Mouse (Mus musculus) ES-E14 (cell line): ENCODE measurements around the gene Zfp57. TPM values are rescaled to one million over a fixed set of nuclear protein-coding genes. Genes with fewer than 3 reads are reported as not detected.

Experiments
- DNase-seq: peaks from one replicate; pipeline ENCODE4 v3.0.0-alpha.2; 2013; ENCODE audit warnings: low read depth, low spot score
- H3K27ac ChIP-seq: 2 replicates; pipeline ENCODE4 v1.5.1; 2012; ENCODE audit warnings: low read depth, mild to moderate bottlenecking, low read length, moderate library complexity, mixed read lengths; ENCODE audit not compliant: poor library complexity, insufficient read depth, severe bottlenecking
- H3K36me3 ChIP-seq: 2 replicates; pipeline ENCODE4 v1.6.1; 2012; ENCODE audit warnings: mild to moderate bottlenecking, low read length, moderate library complexity, mixed read lengths; ENCODE audit not compliant: control insufficient read depth, poor library complexity, insufficient read depth, severe bottlenecking
- H3K4me1 ChIP-seq, 2 experiments: fragments of 150-350 bp in 1 of 2; sonication (generic) in 1 of 2; 2 replicates each; pipeline ENCODE4 v1.6.1; 2012; ENCODE audit warnings: low read length in 2 of 2, mild to moderate bottlenecking in 1 of 2, mixed read lengths in 1 of 2; ENCODE audit not compliant: control insufficient read depth in 2 of 2, insufficient read depth in 2 of 2, poor library complexity in 1 of 2
- H3K4me3 ChIP-seq, 2 experiments: fragments of 150-350 bp in 1 of 2; sonication (generic) in 1 of 2; 2 replicates each; pipeline ENCODE4 v1.5.1; 2012; ENCODE audit warnings: low read length in 2 of 2, low read depth in 1 of 2, mild to moderate bottlenecking in 1 of 2, mixed read lengths in 1 of 2; ENCODE audit not compliant: insufficient read depth in 1 of 2, poor library complexity in 1 of 2, severe bottlenecking in 1 of 2
- H3K9ac ChIP-seq: 2 replicates; pipeline ENCODE4 v1.6.1; 2012; ENCODE audit warnings: low read depth, mild to moderate bottlenecking, low read length, mixed read lengths; ENCODE audit not compliant: poor library complexity, insufficient read depth, severe bottlenecking
- H3K9me3 ChIP-seq: fragments of 150-350 bp; sonication (generic); 2 replicates; pipeline ENCODE4 v1.6.1; 2012; ENCODE audit warnings: low read depth, mild to moderate bottlenecking, low read length; ENCODE audit not compliant: control insufficient read depth, insufficient read depth
- CHD2 ChIP-seq: IDR thresholded peaks from 2 replicates; pipeline ENCODE4 v1.6.1; 2014; ENCODE audit warnings: mild to moderate bottlenecking, low read depth, low read length, inconsistent platforms
- HCFC1 ChIP-seq: IDR thresholded peaks from 2 replicates; pipeline ENCODE4 v1.6.1; 2012; ENCODE audit warnings: low read length, inconsistent platforms, borderline replicate concordance; ENCODE audit not compliant: insufficient read depth
- MAFK ChIP-seq: IDR thresholded peaks from 2 replicates; pipeline ENCODE4 v1.6.1; 2014; ENCODE audit warnings: mild to moderate bottlenecking, low read depth, low read length, inconsistent platforms; ENCODE audit not compliant: insufficient read depth
- ZC3H11A ChIP-seq: IDR thresholded peaks from 2 replicates; pipeline ENCODE4 v1.6.1; 2012; ENCODE audit warnings: low read depth, mild to moderate bottlenecking, inconsistent platforms, low read length, borderline replicate concordance
- ZNF384 ChIP-seq: IDR thresholded peaks from 2 replicates; pipeline ENCODE4 v1.6.1; 2012; ENCODE audit warnings: low read depth, low read length, inconsistent platforms
- in situ Hi-C, 2 experiments: fragments of 600-800 bp; cut with MboI; formaldehyde crosslinking; loops; one replicate each; pipeline ENCODE4 v1.15.1; 2025; ENCODE audit warnings: low sequenced_read_pairs in 2 of 2, inconsistent platforms in 1 of 2; ENCODE audit not compliant: unreplicated experiment in 2 of 2
- total RNA-seq: library from RNA; depleted of rRNA; stranded (reverse); fragments of 300-350 nt; gene quantifications from 2 replicates; pipeline ENCODE4 v1.2.3, GENCODE M21; 2012

The Zfp57 gene
- total RNA-seq, 1 experiment = 360 TPM

DNA sequence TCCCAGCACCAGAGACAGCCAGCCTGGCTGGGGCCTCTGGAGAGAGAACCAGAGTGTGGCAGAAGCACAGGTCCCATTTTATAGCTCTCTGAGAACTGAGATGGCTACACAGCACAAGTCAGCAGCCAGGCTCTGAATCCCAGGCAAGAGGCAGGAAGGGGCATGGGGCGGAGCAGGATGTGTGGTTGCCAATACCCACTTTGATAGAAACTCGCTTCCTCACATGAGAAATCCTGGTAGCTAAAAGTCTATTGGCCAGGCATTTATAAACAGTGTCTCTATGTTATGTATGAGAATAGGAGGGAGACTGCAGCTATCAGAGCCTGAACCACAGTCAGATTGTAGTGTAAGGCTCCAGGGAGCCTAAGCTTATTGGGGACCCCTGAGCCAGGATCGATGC, 28.2 kb upstream of the Zfp57 start:
- DNase-seq = no peak
- in situ Hi-C loops = no loop called here
- no peak for TF ChIP-seq CHD2
- TF ChIP-seq MAFK = no peak
- TF ChIP-seq HCFC1 = no peak
- no peak for TF ChIP-seq ZC3H11A
- no peak for TF ChIP-seq ZNF384
- peak overlapping the region; percentile 100 for H3K27ac ChIP-seq
- H3K4me3 ChIP-seq = no peak overlapping the region
- H3K9ac ChIP-seq = peak overlapping the region; percentile 84
- H3K36me3 ChIP-seq = peaks cover 8% of the 10 kb centered on the region
- peaks cover 37 to 44% of the 10 kb centered on the region in 2 experiments for H3K4me1 ChIP-seq
- H3K9me3 ChIP-seq = no peaks in the 10 kb centered on the region

DNA sequence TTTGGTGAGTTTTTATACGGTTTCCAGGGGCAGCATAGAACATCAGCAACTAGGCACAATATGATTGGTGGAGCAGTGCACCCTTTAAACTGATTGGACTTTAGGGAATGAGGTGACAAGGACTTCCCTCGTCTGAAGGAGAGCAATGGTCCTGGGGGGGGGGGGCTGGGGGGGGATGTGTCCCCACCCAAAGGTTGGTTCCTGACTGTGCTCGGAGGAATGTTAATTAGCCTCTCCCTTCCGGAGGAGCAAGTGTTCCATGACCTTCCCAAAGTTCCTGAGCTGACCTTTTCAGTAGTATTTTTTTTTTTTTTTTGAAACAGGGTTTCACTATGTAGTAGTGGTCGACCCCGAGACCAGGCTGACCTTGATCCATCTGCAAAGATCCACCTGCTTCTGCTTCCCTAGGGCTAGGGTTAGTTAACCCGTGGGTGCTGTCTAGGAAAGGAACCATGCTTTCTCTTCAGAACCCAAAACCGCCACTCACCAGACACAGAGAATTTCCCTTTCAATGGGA, 27.6 kb upstream of the Zfp57 start:
- in situ Hi-C loops = no loop called here
- no peak overlapping the region for H3K4me3 ChIP-seq
- peaks cover 37 to 44% of the 10 kb centered on the region in 2 experiments for H3K4me1 ChIP-seq
- H3K36me3 ChIP-seq = peaks cover 6% of the 10 kb centered on the region
- TF ChIP-seq ZC3H11A (no peak), MAFK (no peak), CHD2 (0 out of 2 replicates have a peak, but pooled peaks have one; percentile 29), ZNF384 (peak; percentile 98), HCFC1 (no peak)
- H3K9me3 ChIP-seq = no peaks in the 10 kb centered on the region
- peak; percentile 74 for DNase-seq
- peak overlapping the region; percentile 100 for H3K27ac ChIP-seq
- peak overlapping the region; percentile 84; the same call in 1 of the 2 replicates for H3K9ac ChIP-seq

DNA sequence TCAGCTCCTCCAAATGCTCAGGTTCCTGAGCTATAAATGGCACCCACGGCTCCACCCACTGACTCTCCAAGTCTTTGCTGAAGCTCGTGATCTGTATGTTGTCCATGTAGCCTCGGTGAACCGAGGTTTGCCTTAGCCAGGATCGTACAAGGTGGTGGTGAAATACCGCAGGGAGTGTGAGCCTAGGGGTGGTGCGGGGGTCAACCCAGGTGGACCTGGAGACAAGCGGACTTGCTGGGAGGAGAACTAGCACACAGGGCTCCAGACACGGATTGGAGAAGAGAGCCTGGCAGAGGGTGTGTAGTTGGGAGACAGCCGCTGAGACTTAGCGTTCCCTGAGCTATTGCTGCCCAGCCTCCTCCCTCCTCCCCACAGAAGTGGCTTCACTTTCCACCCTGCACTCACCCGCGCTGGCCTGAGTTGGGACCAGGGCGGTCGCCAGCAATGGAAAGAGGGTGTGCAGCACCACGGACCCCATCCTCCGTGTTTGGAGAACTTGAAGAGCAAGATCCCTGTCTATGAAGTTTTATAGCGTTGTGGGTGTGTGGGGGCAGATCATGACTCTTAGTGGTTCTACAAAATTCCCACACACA, 19.6 kb upstream of the Zfp57 start, which contains the start of gene 2410137M14Rik:
Gene 2410137M14Rik, minus strand, starts transcription at position 17 of the 593 bp plus-strand sequence.
- peak within 1 kb of the TSS; percentile 4 to 65 for H3K4me3 ChIP-seq
- H3K9me3 ChIP-seq = no peaks in the 10 kb centered on the region
- no peak for DNase-seq
- peaks cover 15 to 27% of the 10 kb centered on the region in 2 experiments for H3K4me1 ChIP-seq
- TF ChIP-seq HCFC1 (no peak), ZC3H11A (no peak), ZNF384 (no peak), CHD2 (no peak), MAFK (no peak)
- H3K36me3 ChIP-seq = peaks cover 5% of the 10 kb centered on the region; the same call in 1 of the 2 replicates
- H3K27ac ChIP-seq = peak within 1 kb of the TSS; percentile 93
- H3K9ac ChIP-seq = peak within 1 kb of the TSS; percentile 79
- in situ Hi-C loops = no loop called here

DNA sequence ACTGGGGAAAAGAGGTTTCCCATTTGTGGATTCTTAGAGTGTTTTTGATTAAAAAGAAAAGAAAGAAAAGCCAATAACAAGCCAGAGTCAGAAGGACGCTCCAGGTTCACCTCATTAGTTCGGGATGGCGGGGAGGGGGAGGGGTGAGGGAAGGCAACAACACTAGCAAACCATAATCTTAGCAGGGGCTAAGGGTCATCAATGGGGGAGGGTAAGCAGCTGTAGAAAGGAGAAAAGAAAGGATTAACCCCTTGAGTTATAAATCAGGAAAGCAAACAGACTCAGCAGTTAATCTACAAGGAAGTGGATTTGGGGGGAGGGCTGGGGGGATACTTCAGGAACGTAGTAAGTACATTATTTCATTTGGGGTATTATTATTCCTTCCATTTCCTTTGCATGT, 19.1 kb upstream of the Zfp57 start:
- TF ChIP-seq MAFK (no peak), CHD2 (peak; percentile 39; the same call in 1 of the 2 replicates)
- Histone ChIP-seq H3K27ac (peak overlapping the region; percentile 93; the same call in 1 of the 2 replicates), H3K9me3 (no peaks in the 10 kb centered on the region), H3K36me3 (peaks cover 8% of the 10 kb centered on the region; the same call in 1 of the 2 replicates), H3K9ac (peak overlapping the region; percentile 79; the same call in 1 of the 2 replicates), H3K4me1 (peaks cover 13 to 30% of the 10 kb centered on the region in 2 experiments), H3K4me3 (peak overlapping the region; percentile 4 to 65; a peak in 3 of 4 replicates)
- in situ Hi-C loops = no loop called here
- DNase-seq = no peak
